Mouse (Mus musculus): ENCODE data around the gene Nr1d2. TPM values are rescaled to one million over a fixed set of nuclear protein-coding genes. Genes with fewer than 3 reads are reported as not detected.
A peak's percentile ranks its signal among the peaks of the same experiment; 100 is the strongest.
"Not testable (repeated sequence)": the region's sequence is repeated elsewhere in the genome, so short reads cannot be mapped to it uniquely, and the experiment has no call there.

The Nr1d2 gene
- 10 to 100 TPM; 50.1 to 57.3 TPM for total RNA-seq (2021)

DNA sequence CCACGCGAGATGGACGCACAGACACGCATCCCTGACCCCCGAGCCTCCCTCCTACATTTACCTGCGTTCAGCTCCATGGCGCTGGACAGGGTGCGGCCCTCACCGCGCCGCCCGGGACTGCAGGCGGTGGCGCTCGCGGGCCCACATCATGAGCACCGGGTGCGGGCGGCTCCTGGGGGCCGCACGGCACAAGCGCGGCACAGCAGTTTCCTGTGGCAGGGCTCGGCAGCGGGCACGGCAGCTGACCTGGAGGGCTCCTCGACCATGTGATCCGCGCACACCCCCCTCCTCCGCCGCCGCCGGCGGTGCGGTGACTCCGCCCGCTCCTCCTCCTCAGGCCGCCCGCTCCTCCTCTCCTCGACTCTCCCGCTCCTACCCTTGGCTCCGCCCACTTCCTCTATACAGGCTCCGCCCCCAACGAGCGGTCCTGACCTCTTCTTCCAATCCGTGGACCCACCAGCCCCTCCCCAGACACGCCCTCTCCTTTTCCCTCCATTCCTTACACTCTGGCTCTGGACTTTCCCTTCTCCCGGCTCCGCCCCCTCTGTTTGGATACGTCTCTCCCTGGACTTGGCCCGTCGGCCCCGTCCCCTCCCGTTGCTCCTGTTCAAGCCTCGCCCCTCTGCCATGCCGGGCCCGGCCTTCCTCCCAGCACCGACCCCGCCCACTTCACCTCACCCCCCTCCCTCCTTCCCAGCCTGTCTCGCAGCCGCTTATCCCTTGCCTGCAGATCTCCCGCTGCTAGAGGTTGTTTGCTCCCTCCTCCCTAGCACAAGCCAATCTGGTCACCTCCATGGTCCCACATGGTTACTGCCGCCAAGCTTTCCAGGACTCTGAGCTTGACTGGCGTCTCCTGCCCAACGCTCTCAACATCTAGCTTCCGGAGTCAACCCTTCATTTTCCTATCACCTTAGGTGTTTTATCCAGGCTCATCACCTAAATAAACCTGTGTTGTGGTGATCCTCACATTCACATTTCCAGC lies at the start of gene Nr1d2:
Gene Nr1d2, minus strand, starts transcription at position 378 of the 982 bp plus-strand sequence.
- peak; percentile 96 to 100 for DNase-seq (ENCODE audit: extremely low spot score in 1 of 2, low spot score in 2 of 2)
- intact Hi-C loops (cut with DNase I) = no loop called here

- no peak for DNase-seq (ENCODE audit: extremely low spot score in 1 of 2, low spot score in 2 of 2)
- intact Hi-C loops (cut with DNase I) = no loop called here
Observed at GRCm38 (mm10) chr14:18287391-18287790, 48.5 kb upstream of the Nr1d2 start.

DNA sequence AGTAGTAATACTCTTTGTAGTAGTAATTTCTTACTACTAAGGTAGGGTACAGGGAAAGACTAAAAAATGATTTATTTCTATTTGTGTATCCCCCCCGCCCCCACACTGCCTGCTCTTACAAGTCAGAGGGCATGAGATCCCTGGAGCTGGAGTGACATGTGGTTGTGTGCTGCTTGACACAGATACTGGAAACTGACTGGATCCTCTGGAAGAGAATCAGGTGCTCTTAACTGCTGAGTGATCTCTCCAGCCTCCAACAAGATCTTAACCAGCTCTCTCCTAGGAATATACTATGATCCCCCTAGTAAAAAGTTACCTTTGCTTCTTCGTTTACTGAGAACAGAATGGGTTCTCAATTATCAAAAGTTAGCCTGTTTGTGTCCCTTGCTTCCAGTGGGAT lies 47.5 kb upstream of the Nr1d2 start:
- intact Hi-C loops (cut with DNase I) = no loop called here

DNA sequence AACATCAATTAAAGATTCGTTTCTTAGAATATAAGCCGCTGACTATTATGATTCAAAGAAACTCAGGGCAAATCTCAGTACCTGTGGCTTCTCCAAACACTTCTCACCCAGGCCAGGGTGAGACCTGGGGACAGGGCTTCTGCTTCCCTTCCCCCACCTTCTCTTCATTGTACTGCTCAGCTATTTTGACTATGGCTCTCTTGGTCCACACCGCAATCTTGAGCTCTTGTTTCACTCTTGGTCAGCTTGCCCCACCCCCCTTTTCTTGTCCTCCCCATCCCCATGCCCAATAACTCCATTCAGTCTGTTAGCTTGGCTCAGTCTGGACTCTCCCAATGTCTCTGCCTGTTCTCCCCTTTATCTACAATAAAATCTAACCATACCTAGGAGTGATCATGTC lies 46.5 kb upstream of the Nr1d2 start:
- DNase-seq (ENCODE audit: extremely low spot score in 1 of 2, low spot score in 2 of 2) = no peak
- intact Hi-C loops (cut with DNase I) = no loop called here

More for the DNA sequence above, 47.5 kb upstream of the Nr1d2 start:
- DNase-seq (ENCODE audit: extremely low spot score in 1 of 2, low spot score in 2 of 2) = no peak

- intact Hi-C loops (cut with DNase I) = no loop called here
- DNase-seq (ENCODE audit: extremely low spot score in 1 of 2, low spot score in 2 of 2) = no peak
Observed at GRCm38 (mm10) chr14:18284581-18284980, 45.7 kb upstream of the Nr1d2 start.

DNA sequence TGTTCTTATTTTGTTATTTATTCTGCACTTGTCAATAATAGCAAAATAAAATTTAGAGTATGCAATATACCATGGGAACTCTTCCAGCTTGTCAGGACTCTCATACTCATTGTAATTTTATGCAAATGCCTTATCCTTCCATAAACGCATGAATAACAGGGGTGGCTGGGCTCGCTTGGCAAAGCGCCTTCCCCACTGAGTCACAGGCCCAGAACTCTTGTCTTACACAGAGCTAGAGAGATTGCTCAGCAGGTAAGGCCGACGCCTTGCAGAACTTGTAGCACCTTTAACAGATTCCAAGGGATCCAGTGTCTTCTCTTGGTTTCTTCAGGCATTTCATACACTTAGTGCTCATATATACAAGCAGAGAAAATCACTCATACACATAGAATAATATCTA lies 41.4 kb upstream of the Nr1d2 start:
- intact Hi-C loops (cut with DNase I) = no loop called here
- no peak for DNase-seq (ENCODE audit: extremely low spot score in 1 of 2, low spot score in 2 of 2)

DNA sequence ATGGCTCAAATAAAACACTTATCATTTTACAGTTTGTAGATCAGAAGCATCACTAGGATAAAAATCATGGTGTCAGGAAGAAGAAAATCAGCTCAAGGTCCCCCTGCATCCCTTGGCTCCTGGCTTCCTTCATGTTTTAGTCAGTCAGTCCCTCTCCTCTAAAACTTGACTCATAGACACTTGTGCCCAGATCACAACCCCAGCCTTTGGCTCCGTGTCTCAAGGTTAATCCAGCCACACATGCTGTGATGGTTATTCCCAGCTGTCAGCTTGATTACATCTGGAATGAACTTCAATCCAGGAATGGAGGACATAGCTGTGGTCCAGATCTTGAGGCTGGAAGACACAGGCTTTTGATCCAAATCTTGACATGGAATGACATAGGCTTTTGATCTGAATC lies 35.6 kb upstream of the Nr1d2 start:
- intact Hi-C loops (cut with DNase I) = loop anchor here (5.0 kb wide), 1 partner anchor 62 kb away; no protein-coding TSS in a partner anchor
- DNase-seq (ENCODE audit: extremely low spot score in 1 of 2, low spot score in 2 of 2) = no peak

DNA sequence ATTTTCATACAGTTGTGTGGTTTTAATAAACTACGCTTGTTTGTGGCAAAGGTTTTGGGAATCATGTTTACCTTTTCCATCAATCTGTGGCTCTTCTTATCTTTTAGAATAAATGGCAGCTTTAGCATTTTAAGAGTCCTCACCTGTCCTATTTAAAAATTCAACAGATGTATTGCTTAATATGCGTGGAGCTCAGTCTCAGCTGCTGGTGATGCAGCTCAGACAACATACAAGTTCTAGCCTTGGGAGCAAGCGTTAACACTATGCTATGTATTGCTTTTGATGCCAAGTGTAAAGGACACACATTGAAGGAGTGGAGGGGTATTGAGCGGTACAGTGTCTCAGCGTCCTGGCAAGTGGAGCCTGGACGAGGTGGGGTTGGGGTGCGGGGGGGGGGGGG lies 32.7 kb upstream of the Nr1d2 start:
- no peak for DNase-seq (ENCODE audit: extremely low spot score in 1 of 2, low spot score in 2 of 2)
- intact Hi-C loops (cut with DNase I) = loop anchor here (5.0 kb wide), 1 partner anchor 59 kb away; no protein-coding TSS in a partner anchor

DNA sequence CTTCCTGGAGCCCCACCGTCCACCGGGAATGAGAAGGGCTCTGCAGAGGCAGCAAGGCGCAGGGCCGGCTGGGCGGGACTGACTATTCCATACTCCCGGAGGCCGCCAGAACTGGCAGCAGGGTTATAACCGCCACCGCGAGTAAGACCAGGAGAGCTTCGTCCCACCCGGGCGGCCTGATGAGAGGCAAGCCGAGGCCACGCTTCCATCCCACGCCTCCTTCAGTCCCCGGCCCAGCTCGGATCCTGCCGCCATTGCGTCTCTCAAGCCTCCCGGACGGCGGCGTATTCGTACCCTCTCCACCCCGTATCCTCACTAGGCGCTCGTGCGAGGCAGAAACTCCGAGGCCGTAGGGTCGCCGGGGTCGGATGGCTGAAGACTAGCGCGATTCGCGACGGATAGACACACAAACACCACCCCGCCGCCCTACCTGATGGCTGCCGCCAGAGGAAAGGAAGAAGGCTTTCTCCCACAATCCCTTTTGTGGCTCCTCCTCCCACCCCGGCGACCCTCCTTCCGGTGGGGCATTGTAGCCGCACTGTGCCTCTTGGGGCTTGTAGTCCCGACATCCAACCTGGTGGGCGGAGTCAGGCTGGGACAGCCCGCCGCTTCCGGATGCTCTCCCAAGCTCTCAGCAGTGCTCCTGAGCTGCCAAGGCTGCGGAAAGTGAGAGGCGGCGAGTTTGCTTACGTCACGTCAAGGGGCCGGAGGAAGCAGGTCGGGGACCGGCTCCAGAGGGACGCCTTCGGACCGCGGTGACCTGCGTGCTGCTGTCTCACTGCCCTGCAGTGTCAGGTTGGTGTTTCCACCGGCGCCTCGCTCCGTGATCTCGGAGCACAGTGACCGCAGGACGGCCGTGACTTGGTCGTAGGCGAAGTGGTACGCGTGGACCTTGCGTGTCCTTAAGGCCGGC lies 31.9 kb upstream of the Nr1d2 start, which contains the start of the genes Nkiras1 and Rpl15:
Gene Nkiras1, plus strand, starts transcription at position 608 of the 913 bp plus-strand sequence.
Gene Rpl15, minus strand, starts transcription at position 863 of the 913 bp plus-strand sequence.
- intact Hi-C loops (cut with DNase I) = loop anchor here (5.0 kb wide), 1 partner anchor 58 kb away; no protein-coding TSS in a partner anchor

GRCm38 (mm10) chr14:18269947-18270528 lies 31.1 kb upstream of the Nr1d2 start:
- intact Hi-C loops (cut with DNase I) = loop anchor here (5.0 kb wide), 1 partner anchor 58 kb away; no protein-coding TSS in a partner anchor
- not testable (repeated sequence) for DNase-seq (ENCODE audit: extremely low spot score in 1 of 2, low spot score in 2 of 2)

More for the DNA sequence above, 31.9 kb upstream of the Nr1d2 start, which contains the start of the genes Nkiras1 and Rpl15:
- peak; percentile 99 to 100 for DNase-seq (ENCODE audit: extremely low spot score in 1 of 2, low spot score in 2 of 2)

DNA sequence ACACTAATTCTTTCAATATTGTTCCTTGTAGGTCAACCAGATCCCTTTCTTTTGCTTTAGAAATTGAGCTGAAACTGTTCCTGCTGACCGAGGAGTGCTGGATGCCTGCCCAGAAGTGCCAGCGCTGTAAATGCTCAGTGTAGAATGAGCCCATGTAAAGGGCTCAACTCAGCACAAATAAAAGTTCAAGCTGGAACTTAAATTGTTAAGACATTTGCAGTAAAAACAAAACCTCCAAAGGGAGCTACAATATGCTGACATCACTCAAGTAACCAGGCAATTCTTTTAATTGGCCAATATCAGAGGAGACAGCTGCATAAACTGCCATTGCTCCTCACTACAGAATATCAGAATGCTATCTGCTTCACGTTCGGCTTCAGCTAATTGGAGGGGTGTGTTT lies 24.5 kb upstream of the Nr1d2 start:
- peak in 1 of 2 experiments; percentile 57 for DNase-seq (ENCODE audit: extremely low spot score in 1 of 2, low spot score in 2 of 2)
- intact Hi-C loops (cut with DNase I) = no loop called here

DNA sequence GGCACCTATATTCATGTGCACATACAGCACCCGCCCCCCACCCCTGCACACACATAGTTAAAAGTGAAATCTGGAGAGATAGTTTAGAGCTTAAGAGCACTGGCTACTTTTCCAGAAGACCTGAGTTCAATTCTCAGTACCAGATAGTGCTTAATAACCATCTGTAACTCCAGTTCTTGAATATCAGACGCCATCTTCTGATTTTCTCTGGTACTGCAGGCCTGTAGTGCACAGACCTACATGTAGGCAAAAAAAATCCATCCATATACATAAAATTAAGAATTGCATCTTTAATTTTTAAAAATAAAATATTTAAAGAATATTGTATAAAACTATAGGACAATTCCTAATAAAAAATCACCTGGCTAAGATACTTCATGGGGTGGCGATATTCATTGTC lies 22.3 kb upstream of the Nr1d2 start:
- no peak for DNase-seq (ENCODE audit: extremely low spot score in 1 of 2, low spot score in 2 of 2)
- intact Hi-C loops (cut with DNase I) = no loop called here

- intact Hi-C loops (cut with DNase I) = no loop called here
- peak in 1 of 2 experiments; percentile 45 for DNase-seq (ENCODE audit: extremely low spot score in 1 of 2, low spot score in 2 of 2)
Observed at GRCm38 (mm10) chr14:18242638-18243130, 3.8 kb upstream of the Nr1d2 start.

DNA sequence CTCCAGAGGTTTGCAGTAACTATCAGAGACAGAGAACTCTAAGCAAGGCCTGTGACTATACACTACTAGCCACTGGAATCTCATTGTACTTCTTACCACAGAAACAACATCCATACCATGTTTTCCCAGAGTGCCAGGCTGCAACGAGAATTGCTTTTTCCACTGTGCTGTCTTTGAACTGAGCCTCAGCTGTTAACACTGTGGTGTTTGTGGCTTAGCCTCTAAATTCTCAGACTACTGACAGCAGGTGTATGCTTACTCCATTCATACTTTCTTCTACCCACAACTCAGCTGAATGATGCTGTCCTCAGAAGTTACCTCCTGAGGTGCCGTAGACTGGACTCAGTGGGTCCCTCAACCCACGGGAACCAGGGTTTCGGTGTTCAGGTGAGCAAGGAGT lies 2.9 kb upstream of the Nr1d2 start:
- intact Hi-C loops (cut with DNase I) = no loop called here
- DNase-seq (ENCODE audit: extremely low spot score in 1 of 2, low spot score in 2 of 2) = no peak

DNA sequence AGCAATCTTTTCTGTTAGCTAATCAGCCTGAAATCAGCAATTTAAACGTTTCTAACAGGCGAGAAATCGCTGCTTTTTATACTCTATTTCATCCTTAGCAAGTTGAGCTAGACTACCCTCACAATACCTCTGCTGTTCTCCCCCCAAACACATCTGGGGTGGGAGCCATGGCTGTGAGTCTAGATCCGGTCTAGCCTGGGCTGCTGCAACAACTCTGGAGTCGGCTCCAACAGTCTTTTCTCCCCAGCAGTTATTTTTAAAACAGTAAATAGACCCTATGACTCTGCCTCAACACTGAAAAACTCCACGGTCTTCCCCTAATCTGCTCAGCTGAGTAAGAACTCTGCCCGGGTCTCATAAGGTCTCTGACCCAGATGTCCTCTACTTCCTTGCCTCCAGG lies 1.2 kb upstream of the Nr1d2 start:
- no peak for DNase-seq (ENCODE audit: extremely low spot score in 1 of 2, low spot score in 2 of 2)
- intact Hi-C loops (cut with DNase I) = no loop called here

DNA sequence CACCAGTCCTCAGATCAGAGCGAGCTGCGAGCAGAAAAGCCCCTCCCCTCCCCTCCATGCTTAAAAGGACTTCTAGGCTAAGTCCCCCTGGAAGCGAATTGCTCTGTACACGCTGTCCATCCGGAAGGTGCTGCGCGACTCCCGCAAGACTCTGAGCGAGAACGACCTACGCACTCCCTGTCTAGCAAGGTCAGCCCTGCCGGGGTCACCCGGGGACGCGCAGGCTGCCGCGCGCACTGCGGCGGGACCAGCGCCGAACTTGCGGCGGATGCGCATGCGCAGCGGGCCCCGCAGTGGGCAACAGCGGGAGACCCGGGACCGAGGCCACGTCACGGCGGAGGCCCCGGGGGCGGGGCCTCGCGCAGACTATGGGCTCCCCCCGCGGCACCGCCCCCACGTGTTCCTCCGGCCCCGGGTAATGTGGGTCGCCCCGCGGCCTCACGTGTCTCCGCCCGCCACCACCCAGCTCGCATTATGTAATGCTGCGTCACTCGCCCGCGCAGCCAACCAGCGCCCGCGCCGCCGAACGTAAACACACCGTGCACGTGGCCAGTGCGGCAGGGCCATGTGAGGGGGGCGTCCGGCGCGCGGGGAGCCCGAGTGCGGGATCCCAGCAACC lies 687 bp downstream of the Nr1d2 start:
- intact Hi-C loops (cut with DNase I) = no loop called here
- peak; percentile 96 to 99 for DNase-seq (ENCODE audit: extremely low spot score in 1 of 2, low spot score in 2 of 2)

- intact Hi-C loops (cut with DNase I) = no loop called here
- DNase-seq (ENCODE audit: extremely low spot score in 1 of 2, low spot score in 2 of 2) = no peak
Observed at GRCm38 (mm10) chr14:18237381-18237780, 1.5 kb downstream of the Nr1d2 start.
